Mouse (Mus musculus): ENCODE data around the gene Slc22a8.

The Slc22a8 gene

DNA sequence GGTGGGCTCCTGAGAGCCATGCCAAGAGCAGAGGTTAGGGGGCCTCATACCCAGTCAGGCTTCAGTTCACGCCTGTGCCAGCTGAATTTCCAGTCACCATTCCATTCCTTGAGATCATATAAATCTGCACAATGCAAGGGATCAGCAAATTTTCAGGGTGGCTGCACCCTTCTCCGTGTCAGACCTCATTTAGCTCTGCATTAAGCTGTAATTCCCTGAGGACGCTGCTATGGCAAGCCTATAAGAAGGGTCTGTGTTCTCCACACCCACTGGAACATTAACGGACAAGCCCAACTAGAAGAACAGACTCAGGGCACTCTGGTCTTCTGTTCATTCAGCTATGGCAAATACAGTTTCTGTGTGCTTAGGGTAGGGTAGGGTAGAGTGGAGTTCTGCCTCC is 6.2 kb downstream of the Slc22a8 start:
- no peak for DNase-seq (ENCODE audit: low spot score in 2 of 2)

DNA sequence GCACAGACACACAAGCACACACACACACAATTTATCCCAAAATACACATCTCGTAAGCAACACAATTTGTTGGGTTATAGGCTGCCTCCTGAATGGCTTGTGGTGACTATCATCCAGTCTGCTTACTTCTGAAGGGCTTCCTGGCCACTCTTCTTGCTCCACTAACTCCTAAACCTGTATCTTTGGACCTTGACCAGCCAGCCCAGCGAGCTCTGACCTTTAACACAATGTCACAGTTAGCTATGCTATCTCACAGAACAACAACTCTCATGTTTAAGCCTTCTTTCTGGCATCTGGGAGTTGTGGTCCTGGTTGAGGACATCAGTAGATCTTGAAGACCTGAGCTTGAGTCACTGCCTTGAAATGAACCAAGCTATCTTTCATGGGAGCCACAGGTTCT is 8.2 kb downstream of the Slc22a8 start:
- no peak for DNase-seq (ENCODE audit: low spot score in 2 of 2)

DNA sequence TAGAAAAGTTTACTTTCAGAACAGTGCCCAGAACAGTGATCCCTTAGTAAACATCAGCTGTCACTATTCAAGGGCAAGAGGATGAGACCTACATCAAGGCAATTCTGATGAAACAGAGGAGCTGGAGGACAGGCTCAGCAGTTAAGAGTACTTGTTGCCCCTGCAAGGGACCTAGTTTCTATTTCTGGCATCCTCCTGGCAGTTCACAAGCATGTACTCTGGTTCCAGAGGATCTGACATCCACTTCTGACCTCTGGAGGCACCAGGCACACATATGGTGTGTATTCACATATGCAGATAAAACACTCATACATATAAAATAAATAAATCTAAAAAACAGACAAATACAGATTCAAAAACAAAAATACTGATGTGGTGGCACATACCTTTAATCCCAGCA is 10.9 kb downstream of the Slc22a8 start:
- no peak for DNase-seq (ENCODE audit: low spot score in 2 of 2)

DNA sequence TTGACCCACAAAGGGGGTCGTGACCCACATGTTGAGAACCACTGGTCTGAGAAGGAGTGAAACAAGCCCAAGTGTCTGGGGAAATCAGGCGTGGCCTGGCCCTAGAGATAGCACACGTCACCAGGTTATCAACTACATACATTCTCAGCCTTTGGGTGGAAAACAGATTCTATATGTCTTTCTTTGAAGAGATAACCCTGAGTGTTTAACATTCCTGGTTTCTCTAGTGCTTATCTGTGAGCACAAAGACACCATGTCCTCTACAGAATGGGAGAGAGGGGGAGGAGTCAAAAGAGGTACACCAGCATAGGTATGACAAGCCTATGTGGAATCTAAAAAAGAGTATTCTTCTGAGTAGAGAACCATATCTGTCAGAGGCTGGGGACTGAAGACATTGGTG is 11.9 kb downstream of the Slc22a8 start:
- DNase-seq (ENCODE audit: low spot score in 2 of 2) = peak in 1 of 2 experiments; percentile 23

DNA sequence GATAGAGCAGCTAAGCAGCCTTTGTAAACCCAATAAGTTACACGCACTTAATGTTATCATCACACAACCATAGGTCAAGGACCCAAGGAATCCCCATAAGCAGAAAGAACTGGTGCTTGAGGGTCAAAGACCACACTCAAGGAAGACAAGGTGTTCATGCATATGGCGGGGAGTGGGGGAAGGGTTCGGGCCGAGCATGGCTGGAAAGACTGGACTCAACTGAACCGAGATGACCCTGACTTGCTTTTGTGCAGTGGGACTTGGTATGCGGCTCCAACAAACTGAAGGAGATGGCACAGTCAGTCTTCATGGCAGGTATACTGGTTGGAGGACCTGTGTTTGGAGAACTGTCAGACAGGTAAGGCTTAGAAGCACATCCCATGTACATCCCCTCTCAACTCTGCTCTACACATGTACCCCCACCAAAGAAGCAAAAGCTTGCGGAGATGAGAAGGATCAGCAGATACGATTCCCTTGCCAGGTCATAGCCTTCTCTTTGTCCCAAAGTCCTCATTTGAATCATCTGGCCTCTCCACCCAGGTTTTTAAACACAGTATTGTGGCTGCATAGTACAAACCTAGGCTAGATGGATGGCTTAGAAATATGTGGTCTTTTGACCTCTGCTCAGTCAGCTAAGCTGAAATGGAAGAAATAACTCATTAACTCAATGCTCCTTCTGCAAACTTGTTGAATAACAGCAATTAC is 13.6 kb downstream of the Slc22a8 start:
- DNase-seq (ENCODE audit: low spot score in 2 of 2) = no peak

DNA sequence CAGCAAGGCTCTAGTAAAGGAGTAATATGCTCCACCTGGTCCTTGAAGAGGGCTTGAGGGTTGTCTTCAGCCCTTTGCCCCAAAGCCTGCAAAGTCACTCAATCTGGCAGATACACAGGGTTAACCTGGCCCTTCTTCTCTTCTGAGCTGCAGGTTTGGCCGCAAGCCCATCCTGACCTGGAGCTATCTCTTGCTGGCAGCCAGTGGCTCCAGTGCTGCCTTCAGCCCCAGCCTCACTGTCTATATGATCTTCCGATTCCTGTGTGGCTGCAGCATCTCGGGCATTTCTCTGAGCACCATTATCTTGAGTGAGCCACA is 14.1 kb downstream of the Slc22a8 start:
- DNase-seq (ENCODE audit: low spot score in 2 of 2) = peak in 1 of 2 experiments; percentile 62

DNA sequence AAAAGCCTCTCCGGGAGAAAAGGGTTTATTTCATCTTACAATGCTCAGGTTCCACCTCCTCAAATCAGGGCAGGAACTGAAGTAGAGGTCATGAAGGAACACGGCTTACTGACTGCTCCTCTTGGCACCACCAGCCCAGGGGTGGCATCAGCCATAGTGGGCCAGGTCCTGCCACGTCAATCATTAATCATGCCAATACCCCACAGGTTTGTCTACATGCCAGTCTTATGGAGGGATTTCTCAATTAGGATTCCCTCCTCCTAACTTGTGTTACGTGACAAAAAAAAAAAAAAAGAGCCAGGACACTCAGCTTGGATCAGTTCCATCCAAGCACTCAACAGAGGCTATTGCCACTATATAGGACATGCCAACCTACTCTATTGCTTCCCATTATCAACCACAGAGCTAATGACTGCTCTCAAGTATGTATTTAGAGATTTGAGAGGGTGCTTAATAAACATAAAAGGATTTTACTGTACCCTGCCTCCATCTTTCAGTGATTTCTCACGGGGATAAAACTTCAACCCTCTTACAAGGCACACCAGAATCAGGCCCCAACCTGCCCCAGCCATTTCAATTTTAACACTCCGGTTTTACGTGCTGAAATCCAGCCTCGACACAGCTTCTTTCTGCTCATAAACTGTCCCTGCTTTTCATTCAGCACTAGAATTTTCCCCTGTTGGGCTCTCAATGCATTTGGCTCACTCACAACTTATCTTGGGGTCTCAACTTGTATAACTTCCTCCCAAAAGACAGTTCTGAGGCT is 20.5 kb downstream of the Slc22a8 start:
- DNase-seq (ENCODE audit: low spot score in 2 of 2) = no peak

DNA sequence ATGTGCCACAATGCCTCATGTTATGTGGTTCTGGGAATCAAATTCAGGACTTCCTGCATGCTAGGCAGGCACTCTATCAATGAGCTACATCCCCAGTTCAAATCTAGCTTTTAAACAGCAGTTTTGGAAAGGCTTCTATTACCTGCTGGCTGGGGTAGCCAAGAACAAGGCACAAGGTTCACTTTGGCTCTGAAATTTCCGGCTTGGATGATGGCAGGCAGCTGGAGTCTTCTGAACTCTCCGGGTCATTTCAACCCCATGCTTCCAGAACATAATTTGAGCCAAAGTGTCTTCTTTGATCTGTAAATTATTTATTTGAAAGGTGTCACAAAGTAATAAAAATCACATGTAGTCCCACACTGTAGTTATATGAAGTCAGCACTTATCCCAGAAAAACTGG is 22.1 kb downstream of the Slc22a8 start:
- DNase-seq (ENCODE audit: low spot score in 2 of 2) = no peak

DNA sequence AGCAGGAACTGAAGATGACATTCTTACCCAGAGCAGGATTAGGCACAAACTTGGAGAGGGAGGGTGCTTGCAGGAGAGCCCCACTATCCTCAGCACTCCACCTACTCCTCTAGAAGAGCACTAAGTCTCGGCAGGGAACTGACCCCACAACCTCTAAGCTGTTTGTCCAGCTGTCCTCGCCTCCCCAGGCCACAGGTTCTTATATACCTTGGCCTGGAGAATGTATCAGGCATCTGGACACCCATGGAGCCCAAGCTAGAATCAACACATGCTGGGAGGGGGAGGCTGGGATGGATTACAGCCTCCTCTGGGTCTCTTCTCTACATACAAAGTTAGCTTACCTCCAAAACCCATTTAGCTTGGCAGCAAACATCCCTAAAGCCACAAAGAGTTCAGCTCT is 23.3 kb downstream of the Slc22a8 start:
- no peak for DNase-seq (ENCODE audit: low spot score in 2 of 2)

DNA sequence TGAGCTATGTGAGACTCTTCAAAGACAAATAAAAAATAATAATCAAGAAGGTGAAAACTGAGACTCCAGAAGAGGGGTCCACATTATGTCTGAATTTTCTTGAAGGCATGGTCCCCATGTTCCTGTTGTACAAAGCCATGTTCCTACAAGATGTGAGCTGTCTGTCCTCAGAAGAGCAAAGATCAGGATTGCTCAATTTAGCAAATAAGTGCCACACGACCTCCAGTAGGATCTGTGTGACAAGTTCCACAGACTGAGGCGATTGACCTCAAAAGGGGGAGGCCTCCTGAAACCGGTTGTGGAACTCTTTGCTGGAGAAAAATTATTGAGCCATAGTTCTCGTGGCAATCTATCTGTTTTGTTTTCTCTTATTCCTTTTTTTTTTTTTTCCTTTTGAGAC is 25.3 kb downstream of the Slc22a8 start:
- DNase-seq (ENCODE audit: low spot score in 2 of 2) = no peak

DNA sequence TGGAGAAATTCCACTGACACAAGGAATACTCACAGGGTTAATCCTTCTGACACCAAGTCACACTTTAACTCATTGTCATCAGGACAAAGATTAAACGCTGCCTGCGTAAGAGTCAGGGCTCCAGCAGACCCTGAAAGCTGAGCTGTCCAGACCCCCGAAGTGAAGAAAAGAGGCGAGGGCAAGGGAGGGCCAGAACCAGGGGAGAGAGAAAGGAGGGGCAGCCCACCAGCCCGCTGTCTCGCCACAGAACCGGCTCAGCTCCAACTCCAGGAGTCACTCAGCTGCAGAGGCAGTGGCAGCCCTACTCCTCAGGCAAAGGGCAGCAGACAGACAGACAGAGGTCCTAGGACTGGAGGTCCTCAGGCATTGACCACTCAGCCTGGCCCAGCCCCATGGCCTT is 26.9 kb downstream of the Slc22a8 start, which contains the start of gene Slc22a6:
TSS of gene Slc22a6 (plus strand) at position 136 of the 400 bp plus-strand sequence.
- DNase-seq (ENCODE audit: low spot score in 2 of 2) = no peak

DNA sequence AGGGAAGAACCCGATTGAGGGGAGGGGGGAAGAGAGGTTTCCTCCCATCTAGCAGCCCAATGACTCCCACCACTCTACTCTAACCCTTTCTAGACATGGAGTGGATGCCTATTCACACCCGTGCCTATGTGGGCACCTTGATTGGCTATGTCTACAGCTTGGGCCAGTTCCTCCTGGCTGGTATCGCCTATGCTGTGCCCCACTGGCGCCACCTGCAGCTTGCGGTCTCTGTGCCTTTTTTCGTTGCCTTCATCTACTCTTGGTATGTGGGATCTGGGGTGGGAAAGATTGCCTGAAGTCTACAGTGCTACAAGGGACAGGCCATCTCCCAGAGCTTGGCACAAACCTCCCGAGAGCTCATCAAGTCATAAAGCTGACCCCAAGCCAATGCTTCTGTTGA is 30.0 kb downstream of the Slc22a8 start:
- DNase-seq (ENCODE audit: low spot score in 2 of 2) = no peak

DNA sequence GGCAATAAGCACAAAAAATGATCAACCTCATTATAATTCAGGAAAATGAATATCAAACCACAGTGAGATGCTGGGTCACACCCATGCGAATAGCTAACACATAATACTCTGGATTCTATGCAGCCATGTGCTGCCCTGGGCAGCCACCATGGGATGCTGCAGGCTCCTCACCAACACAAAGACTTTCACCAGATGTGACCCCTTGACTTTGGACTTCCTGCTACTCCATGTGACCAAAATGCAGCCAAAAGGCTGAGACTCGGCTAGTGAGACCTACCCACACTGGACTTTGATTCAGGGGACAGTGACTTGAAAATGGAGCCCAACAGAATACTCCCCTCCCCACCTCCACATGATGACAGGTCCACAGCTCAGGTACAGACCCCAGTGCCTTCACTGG is 39.2 kb downstream of the Slc22a8 start:
- no peak for DNase-seq (ENCODE audit: low spot score in 2 of 2)

DNA sequence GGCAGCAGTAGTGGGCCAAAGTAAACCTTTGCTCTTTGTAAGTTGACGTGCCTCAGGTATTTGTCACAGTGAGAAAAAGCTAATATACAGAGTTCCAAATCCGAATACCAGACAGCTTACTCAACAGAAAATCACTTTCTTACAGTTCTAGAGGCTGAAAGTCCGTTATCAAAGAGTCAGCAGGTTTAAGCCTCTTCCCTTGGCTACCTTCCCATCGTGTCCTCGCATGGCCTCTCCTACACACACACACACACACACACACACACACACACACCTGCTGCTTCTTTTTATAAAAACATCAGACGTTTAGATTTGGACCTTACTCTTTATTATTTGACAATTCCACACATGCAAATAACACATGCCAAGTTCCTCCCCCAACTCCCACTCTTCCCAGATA is 39.8 kb downstream of the Slc22a8 start:
- DNase-seq (ENCODE audit: low spot score in 2 of 2) = no peak

DNA sequence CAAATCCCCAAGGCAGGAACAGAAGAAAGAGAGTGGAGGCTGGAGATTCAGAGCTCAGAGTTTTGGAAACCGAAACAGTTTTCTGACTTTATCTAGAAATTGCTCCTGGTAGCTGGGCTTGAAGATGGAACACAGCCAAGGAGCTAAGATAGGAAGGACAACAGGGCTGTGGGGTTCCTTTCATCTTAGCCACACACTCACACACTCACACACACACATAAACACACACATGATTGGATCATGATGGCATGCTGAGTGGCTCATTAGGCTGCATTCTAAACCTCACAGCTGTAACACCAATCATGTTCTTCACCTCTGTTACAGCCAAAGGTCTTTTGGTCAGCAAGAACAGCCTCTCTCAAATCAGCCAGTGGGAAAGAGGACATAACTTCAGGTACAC is 41.0 kb downstream of the Slc22a8 start:
- no peak for DNase-seq (ENCODE audit: low spot score in 2 of 2)

DNA sequence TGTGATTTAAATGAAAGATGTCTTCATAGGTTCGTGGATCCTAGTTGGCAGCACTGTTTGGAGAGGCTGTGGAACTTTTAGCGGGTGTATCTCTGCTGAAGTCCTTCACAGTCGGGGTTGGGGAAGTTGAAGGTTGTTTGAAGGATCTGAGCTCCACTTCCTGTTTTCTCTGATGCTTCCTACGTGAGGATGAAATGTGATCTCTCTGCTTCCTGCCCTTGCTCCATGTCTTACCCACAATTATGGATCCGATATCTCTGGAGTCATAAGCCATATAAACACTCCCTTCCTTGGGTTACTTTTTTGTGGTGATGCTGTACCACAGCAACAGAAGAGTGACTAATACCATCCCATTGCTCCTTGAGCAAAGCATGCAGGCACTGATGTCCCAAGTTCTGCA is 51.0 kb downstream of the Slc22a8 start:
- DNase-seq (ENCODE audit: low spot score in 2 of 2) = no peak

DNA sequence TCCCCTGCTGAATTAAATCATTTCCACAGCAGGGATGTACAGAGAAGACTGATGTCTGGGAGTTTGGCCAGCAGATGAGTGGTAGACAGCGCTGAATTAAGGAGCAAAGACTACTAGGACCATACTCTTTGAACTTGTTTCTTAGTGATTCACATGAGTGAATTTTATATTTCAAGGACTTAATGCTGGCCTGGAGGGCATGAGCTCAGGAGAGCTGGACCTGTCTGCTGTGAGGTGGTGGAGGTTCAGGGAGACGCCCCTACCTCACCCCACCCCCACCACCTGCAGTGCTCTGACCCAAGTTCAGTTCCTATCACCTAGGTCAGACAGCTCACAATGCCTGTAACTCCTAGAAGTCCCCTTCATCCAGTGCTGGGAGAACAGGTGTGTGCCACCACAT is 55.3 kb downstream of the Slc22a8 start:
- no peak for DNase-seq (ENCODE audit: low spot score in 2 of 2)

DNA sequence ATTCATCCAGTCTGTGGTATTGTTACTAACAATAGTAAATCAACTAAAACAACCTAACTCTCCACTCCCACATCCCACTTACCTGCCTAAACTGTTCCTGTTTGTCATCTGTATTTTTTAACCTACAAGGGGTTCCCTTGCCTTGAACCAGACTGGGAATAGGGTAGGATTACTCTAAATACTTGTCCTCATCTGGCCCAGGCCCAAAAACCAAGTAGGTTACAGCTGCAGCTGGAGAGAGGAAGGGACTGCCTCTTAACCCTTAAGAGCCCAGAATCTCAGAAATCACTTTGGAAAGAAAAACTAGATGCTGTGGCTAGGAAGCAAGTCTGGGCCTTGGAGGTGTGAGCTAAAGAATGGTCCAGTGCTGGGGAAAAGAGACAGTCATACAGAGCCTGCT is 64.8 kb downstream of the Slc22a8 start:
- no peak for DNase-seq (ENCODE audit: low spot score in 2 of 2)

DNA sequence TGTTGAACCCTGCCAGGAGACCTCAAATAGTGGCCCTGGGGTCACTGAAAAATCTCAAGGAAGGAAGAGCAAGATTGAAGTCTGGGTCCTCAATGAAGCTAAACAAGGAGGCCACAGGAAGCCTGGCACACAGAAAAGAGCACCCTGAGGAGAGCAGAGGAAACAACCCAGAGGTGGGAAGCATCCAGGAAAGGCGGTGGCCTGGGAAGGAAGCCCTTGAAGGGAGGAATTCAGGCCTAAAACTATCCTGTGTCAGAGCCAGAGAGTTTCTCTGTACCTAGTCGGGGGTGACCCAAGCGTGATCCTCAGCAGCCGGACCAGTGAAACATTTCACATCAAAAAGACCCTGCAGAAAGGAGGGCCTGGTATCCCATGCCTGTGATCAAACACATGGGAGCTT is 65.3 kb downstream of the Slc22a8 start:
- DNase-seq (ENCODE audit: low spot score in 2 of 2) = no peak
